Comparison of ENCODE assay signal across 10 mouse cellular contexts in genomic region chr1:162293732-162294571, GRCm38 (mm10).
DNase-seq lines count a peak whose midpoint lies in the region; ATAC-seq and TF ChIP-seq lines count a peak whose summit lies in the region.
"Had no signal": no experiment of that assay in that cellular context is flagged by ENCODE, and none has a peak within 500 bp of the region (broad histone marks: within the 10 kb centered on the region; RNA-seq: fewer than 3 reads in every experiment).

No protein-coding gene starts in this region.

- intact Hi-C loops in gastrocnemius, adult 2 months (cut with DNase I) = no loop called here

- TF ChIP-seq CTCF in gastrocnemius, adult 2 months (IDR thresholded peaks at IDR 0.05) = no peak
- no peak for TF ChIP-seq CTCF in stomach, postnatal 0 days (IDR thresholded peaks at IDR 0.05; ENCODE audit: low read depth)
- TF ChIP-seq CTCF in olfactory bulb, adult 2 months (IDR thresholded peaks at IDR 0.05; ENCODE audit: insufficient read depth, low read depth, low read length) = no peak

- peak overlapping the region; percentile 62 for H3K27ac ChIP-seq in gastrocnemius, adult 2 months
- peak overlapping the region; percentile 8; the same call in 1 of the 2 replicates for H3K27ac ChIP-seq in kidney, embryonic 16.5 days (ENCODE audit: low read length)
- peak overlapping the region; percentile 8; the same call in 1 of the 2 replicates for H3K27ac ChIP-seq in stomach, embryonic 15.5 days
- no peak overlapping the region for H3K27ac ChIP-seq in stomach, postnatal 0 days (replicated peaks)
- peak overlapping the region; percentile 62; the same call in 1 of the 2 replicates for H3K27ac ChIP-seq in olfactory bulb, adult 2 months (ENCODE audit: insufficient read depth, low read depth, low read length)
- H3K27ac ChIP-seq: macrophage had no signal

- H3K9me3 ChIP-seq in kidney, embryonic 16.5 days (ENCODE audit: low read length) = no peaks in the 10 kb centered on the region
- H3K9me3 ChIP-seq in stomach, embryonic 15.5 days = no peaks in the 10 kb centered on the region
- no peaks in the 10 kb centered on the region for H3K9me3 ChIP-seq in stomach, postnatal 0 days (ENCODE audit: control insufficient read depth, low read length)

- WGBS in kidney, embryonic 16.5 days = 55% methylated on average over 4 of the region's 4 CpGs
- 52% methylated on average over 4 of the region's 4 CpGs for WGBS in stomach, embryonic 15.5 days
- WGBS in stomach, postnatal 0 days = 36% methylated on average over 4 of the region's 4 CpGs
- 42% methylated on average over 4 of the region's 4 CpGs for WGBS in olfactory bulb, adult 2 months

- H3K4me3 ChIP-seq in gastrocnemius, adult 2 months = no peak overlapping the region
- no peak overlapping the region for H3K4me3 ChIP-seq in kidney, embryonic 16.5 days (ENCODE audit: low read length)
- no peak overlapping the region for H3K4me3 ChIP-seq in stomach, embryonic 15.5 days (replicated peaks)
- no peak overlapping the region for H3K4me3 ChIP-seq in stomach, postnatal 0 days (ENCODE audit: low read depth, low read length)
- H3K4me3 ChIP-seq in olfactory bulb, adult 2 months (ENCODE audit: insufficient read depth, low read depth, low read length) = no peak overlapping the region

- H3K9ac ChIP-seq in kidney, embryonic 16.5 days (replicated peaks; ENCODE audit: low read length) = no peak overlapping the region
- H3K9ac ChIP-seq in stomach, embryonic 15.5 days = no peak overlapping the region
- H3K9ac ChIP-seq in stomach, postnatal 0 days (ENCODE audit: low read length) = no peak overlapping the region

- no peaks in the 10 kb centered on the region for H3K27me3 ChIP-seq in kidney, embryonic 16.5 days (ENCODE audit: insufficient read depth, low read length)
- H3K27me3 ChIP-seq in stomach, embryonic 15.5 days (replicated peaks) = no peaks in the 10 kb centered on the region
- no peaks in the 10 kb centered on the region for H3K27me3 ChIP-seq in stomach, postnatal 0 days (ENCODE audit: control insufficient read depth, insufficient read depth, low read length)

- no peak; the same call in 1 of the 2 replicates for ATAC-seq in kidney, embryonic 16.5 days (ENCODE audit: low FRiP score, low TSS enrichment)
- ATAC-seq in stomach, embryonic 15.5 days (ENCODE audit: insufficient read depth, low FRiP score, low read depth) = no peak
- ATAC-seq in stomach, postnatal 0 days (ENCODE audit: low FRiP score, low TSS enrichment) = no peak

- TF ChIP-seq POLR2A in olfactory bulb, adult 2 months (IDR thresholded peaks at IDR 0.05; ENCODE audit: insufficient read depth, low read depth, low read length) = no peak

- no peak for DNase-seq in gastrocnemius, adult 2 months
- no peak for DNase-seq in gastrocnemius, postnatal 25 days
- DNase-seq in kidney, adult 18-20 months = no peak
- DNase-seq in stomach, postnatal 0 days (ENCODE audit: low spot score) = no peak
- DNase-seq in adrenal gland, postnatal 4 days (ENCODE audit: low spot score in 2 of 2) = no peak
- DNase-seq: cerebellum, adult 18-20 months had no signal

- no peak overlapping the region for H3K4me2 ChIP-seq in kidney, embryonic 16.5 days (replicated peaks; ENCODE audit: low read depth, low read length)
- H3K4me2 ChIP-seq in stomach, embryonic 15.5 days = no peak overlapping the region
- H3K4me2 ChIP-seq in stomach, postnatal 0 days (replicated peaks; ENCODE audit: low read depth) = no peak overlapping the region

- H3K4me1 ChIP-seq in kidney, embryonic 16.5 days (ENCODE audit: insufficient read depth, low read length) = no peaks in the 10 kb centered on the region; the same call in 1 of the 2 replicates
- H3K4me1 ChIP-seq in stomach, embryonic 15.5 days = no peaks in the 10 kb centered on the region
- no peaks in the 10 kb centered on the region for H3K4me1 ChIP-seq in stomach, postnatal 0 days (replicated peaks; ENCODE audit: control insufficient read depth, insufficient read depth)
- no peaks in the 10 kb centered on the region for H3K4me1 ChIP-seq in olfactory bulb, adult 2 months (ENCODE audit: control insufficient read depth, insufficient read depth, low read length)

- TF ChIP-seq EP300 in stomach, postnatal 0 days (optimal IDR thresholded peaks at IDR 0.05) = no peak

- no peaks in the 10 kb centered on the region for H3K36me3 ChIP-seq in kidney, embryonic 16.5 days (ENCODE audit: insufficient read depth, low read length)
- no peaks in the 10 kb centered on the region for H3K36me3 ChIP-seq in stomach, embryonic 15.5 days
- H3K36me3 ChIP-seq in stomach, postnatal 0 days (ENCODE audit: control insufficient read depth, insufficient read depth, low read length) = no peaks in the 10 kb centered on the region
